Mouse (Mus musculus): Measurements from ENCODE around the gene Zfp691. TPM values are rescaled to one million over a fixed set of nuclear protein-coding genes. Genes with fewer than 3 reads are reported as not detected.

Zfp691 gene
- total RNA-seq, 2 experiments from 2014 or later: 16.8 to 26.4 TPM

DNA sequence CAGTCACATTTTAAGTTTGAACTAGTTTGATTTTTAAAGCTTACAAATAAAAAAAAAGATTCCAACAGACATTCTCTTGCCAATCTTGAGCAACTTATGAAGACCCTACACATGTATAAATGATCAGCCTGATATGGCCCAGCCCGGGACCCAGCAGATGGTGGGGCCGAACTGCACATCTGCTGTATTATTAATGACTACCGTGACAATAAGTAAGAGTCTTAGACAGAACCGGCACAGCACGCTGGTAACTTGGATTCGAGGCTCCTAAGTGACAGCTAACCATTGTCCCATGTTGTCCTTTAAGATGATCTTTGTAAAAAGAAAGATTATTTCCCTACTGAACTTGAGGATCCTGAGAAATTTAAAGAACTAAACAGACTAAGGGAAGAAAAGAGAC is 15.4 kb upstream of the Zfp691 start:
- DNase-seq: no peak
- no peak for TF ChIP-seq CTCF (IDR thresholded peaks at IDR 0.05)
- no peak overlapping the region for H3K4me3 ChIP-seq
- no peak overlapping the region for H3K27ac ChIP-seq
- intact Hi-C loops (cut with DNase I): no loop called here

GRCm38 (mm10) chr4:119188060-119188785 is 14.2 kb upstream of the Zfp691 start:
- no peak overlapping the region for H3K27ac ChIP-seq
- H3K4me3 ChIP-seq: no peak overlapping the region
- peak; percentile 37 for DNase-seq
- TF ChIP-seq CTCF (IDR thresholded peaks at IDR 0.05): peak; percentile 26; the same call in 1 of the 2 replicates
- intact Hi-C loops (cut with DNase I): no loop called here

DNA sequence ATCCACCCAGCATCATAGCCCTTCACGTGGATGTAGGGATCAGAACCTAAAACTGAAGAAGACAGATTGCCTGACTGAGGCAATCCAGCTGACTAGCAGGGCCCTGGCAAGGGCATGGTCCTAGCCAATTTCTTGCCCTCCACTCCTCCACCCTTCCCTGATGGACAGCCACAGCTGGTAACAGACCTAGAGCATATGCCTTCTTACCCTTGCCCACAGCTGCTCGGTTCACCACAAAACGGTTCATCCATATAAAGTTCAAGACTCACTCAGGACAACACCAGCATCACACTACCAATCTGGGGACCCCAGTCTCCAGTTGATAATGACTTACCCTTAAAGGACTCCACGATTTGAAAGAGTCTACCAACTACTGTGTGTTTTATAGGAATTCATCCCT is 11.8 kb upstream of the Zfp691 start:
- no peak for TF ChIP-seq CTCF (IDR thresholded peaks at IDR 0.05)
- Histone ChIP-seq H3K27ac (no peak overlapping the region), H3K4me3 (no peak overlapping the region)
- no peak for DNase-seq
- intact Hi-C loops (cut with DNase I): no loop called here

DNA sequence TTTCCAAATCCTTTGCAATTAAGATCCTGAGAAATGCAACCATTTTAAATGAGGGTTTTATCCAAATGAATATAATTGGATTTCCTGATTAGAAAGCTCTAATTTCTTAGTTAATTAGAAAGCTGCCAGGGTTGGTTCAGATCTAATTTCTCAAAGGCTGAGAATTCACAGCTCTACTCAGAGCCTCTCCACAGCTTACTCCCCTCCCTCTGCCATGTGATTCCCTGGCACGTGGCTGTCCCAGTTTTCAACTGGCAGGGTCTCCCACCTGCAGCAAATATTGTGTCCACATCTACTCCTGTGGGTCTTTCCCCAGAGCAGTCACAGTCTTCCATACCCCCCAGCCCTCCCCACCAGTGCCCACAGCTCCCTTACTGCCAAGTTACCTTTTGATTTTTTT is 9.5 kb upstream of the Zfp691 start:
- no peak overlapping the region for H3K27ac ChIP-seq
- DNase-seq: no peak
- no peak for TF ChIP-seq CTCF (IDR thresholded peaks at IDR 0.05)
- intact Hi-C loops (cut with DNase I): no loop called here
- H3K4me3 ChIP-seq: no peak overlapping the region

GRCm38 (mm10) chr4:119181456-119181855 is 7.5 kb upstream of the Zfp691 start:
- intact Hi-C loops (cut with DNase I): no loop called here
- no peak overlapping the region for H3K4me3 ChIP-seq
- no peak for DNase-seq
- no peak for TF ChIP-seq CTCF (IDR thresholded peaks at IDR 0.05)
- H3K27ac ChIP-seq: no peak overlapping the region

DNA sequence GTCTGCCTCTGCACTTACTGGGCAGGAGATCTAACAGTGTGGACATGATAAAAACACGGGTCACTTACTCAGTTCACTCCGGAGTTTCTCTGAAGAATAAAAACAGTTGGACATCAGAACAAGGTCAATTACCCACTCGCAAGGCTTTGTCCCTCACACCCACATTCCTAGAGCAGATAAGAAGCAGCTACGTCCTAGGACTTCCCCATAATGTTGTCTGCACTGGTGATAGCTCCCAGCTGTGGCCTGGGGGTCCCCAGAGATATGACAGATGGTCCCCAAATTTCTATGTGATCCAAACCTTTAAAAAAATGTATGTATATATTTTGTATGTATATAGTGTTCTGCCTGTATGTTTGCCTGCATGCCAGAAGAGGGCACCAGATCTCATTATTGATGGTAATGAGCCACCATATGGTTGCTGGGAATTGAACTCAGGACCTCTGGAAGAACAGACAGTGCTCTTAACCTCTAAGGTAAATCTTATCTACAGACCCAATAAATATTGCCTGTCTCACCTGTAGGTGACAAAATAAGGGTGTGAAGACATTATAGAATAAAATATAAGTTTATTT is 6.2 kb upstream of the Zfp691 start:
- no peak for DNase-seq
- intact Hi-C loops (cut with DNase I): no loop called here

DNA sequence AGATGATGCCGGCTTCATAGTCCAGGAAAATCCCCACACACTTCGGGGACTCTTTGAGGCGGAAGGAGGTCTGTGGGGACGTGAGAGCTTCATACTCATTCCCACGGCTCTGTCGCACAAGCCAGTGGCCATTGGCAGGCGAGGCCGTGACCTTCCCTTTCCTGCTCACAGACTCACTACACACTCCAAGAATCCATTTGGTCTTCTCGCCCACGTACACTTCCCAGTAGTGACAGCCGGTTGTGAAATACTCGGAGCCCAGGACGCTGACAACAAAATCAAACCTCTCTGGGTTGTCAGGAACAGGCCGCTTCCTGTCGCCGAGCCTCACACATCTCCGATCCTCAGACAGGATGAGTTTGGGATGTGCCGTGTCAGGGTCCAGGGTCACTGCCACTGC is 4.3 kb upstream of the Zfp691 start:
- H3K4me3 ChIP-seq: no peak overlapping the region
- intact Hi-C loops (cut with DNase I): no loop called here
- no peak for TF ChIP-seq CTCF (IDR thresholded peaks at IDR 0.05)
- DNase-seq: no peak
- 0 out of 2 replicates have a peak overlapping the region, but pooled peaks have one; percentile 1 for H3K27ac ChIP-seq

More for the DNA sequence above, 6.2 kb upstream of the Zfp691 start:
- Histone ChIP-seq H3K4me3 (no peak overlapping the region), H3K27ac (no peak overlapping the region)
- 0 out of 2 replicates have a peak, but pooled peaks have one; percentile 13 for TF ChIP-seq CTCF (IDR thresholded peaks at IDR 0.05)

- intact Hi-C loops (cut with DNase I): no loop called here
- 0 out of 2 replicates have a peak overlapping the region, but pooled peaks have one; percentile 1 for H3K27ac ChIP-seq
- H3K4me3 ChIP-seq: no peak overlapping the region
- no peak for TF ChIP-seq CTCF (IDR thresholded peaks at IDR 0.05)
- DNase-seq: peak; percentile 35
These were observed 3.7 kb upstream of the Zfp691 start for GRCm38 (mm10) chr4:119177702-119178101.

DNA sequence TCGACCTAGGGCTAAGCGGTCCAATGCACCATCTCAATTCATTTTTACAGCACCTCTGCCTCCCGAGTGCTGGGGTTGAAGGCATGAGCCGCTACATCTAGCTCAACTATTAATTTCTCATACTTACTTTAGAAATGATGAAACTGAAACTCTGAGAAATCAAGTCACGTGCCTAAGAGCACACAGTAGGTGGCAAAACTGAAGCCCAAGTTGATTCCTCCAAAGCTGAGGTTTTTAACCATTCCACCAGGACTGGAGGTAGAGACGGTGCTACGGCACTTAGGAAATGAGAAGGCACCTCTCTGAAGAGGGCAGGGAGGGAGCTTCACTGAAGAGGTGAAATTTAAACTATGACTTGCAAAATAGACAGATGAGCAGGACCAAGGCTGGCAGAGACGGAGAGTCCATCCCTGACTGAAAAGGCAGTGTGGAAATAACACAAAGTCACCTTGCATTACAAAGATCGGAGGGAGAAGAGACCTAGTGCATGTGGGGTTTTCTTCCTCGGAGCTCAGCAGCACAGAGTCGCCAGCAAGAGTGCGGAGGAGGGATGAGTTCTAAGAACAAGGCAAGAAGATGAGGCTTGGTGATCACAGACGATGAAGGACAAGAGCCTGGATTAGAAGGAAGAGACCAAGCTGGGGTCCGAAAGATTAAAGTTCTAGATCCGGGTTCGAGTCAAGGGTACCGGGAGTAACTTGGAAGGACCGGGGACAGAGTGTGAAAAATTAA is 910 bp downstream of the Zfp691 start:
- H3K4me3 ChIP-seq: peak overlapping the region; percentile 97
- no peak for DNase-seq
- intact Hi-C loops (cut with DNase I): no loop called here
- H3K27ac ChIP-seq: peak overlapping the region; percentile 98
- TF ChIP-seq CTCF (IDR thresholded peaks at IDR 0.05): no peak

DNA sequence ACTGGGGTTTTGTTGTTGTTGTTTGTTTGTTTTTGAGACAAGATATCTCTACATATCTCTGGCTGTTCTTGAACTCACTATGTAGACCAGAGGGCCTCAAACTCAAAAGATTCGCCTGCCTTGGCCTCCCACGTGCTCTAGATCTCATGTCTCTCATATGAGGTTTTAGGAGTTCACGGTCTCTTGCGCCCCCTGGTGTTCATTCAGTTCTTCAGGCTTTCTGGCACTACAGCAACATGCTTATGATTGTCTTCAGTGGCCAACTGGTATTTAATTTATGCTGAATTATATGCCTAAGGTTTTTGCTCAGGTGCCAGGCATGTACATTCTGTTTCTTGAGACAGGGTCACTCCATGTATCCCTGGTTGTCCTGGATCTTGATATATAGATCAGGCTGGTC is 6.3 kb downstream of the Zfp691 start:
- intact Hi-C loops (cut with DNase I): loop anchor here (1.0 to 5.0 kb wide), 2 partner anchors 35 to 162 kb away; no protein-coding TSS in a partner anchor
- TF ChIP-seq CTCF (IDR thresholded peaks at IDR 0.05): peak; percentile 91; the same call in 1 of the 2 replicates
- DNase-seq: peak; percentile 84
- H3K27ac ChIP-seq: no peak overlapping the region
- H3K4me3 ChIP-seq: no peak overlapping the region

DNA sequence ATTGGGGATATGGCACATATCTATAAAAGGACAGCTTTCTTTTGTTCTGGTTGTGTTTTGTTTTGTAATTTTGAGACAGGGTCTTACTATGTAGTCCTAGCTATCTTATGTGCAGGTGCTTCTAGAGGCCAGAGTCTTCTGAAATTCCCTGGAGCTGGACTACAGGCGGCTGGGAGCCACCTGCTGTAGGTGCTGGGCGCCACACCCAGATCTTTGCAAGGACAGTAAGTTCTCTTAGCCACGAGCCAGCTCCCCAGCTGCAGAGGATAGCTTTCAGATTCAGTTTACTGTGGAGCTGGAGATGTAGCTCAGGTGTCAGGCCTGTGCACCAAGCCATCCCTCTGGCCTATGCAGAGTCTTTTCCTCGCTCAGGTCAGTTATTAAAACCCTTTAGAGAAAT is 6.9 kb downstream of the Zfp691 start:
- Histone ChIP-seq H3K27ac (no peak overlapping the region), H3K4me3 (no peak overlapping the region)
- intact Hi-C loops (cut with DNase I): loop anchor here (5.0 kb wide), 1 partner anchor 35 kb away; no protein-coding TSS in a partner anchor
- no peak for DNase-seq
- TF ChIP-seq CTCF (IDR thresholded peaks at IDR 0.05): no peak

- Histone ChIP-seq H3K4me3 (no peak overlapping the region), H3K27ac (no peak overlapping the region)
- intact Hi-C loops (cut with DNase I): loop anchor here (5.0 kb wide), 1 partner anchor 36 kb away; no protein-coding TSS in a partner anchor
- no peak for DNase-seq
- TF ChIP-seq CTCF (IDR thresholded peaks at IDR 0.05): no peak
These were observed 8.1 kb downstream of the Zfp691 start for GRCm38 (mm10) chr4:119165916-119166315.

GRCm38 (mm10) chr4:119162990-119163389 is 11.0 kb downstream of the Zfp691 start:
- H3K4me3 ChIP-seq: no peak overlapping the region
- DNase-seq: no peak
- TF ChIP-seq CTCF (IDR thresholded peaks at IDR 0.05): no peak
- no peak overlapping the region for H3K27ac ChIP-seq
- intact Hi-C loops (cut with DNase I): no loop called here
